Mouse (Mus musculus) mature B cell (primary cell): ENCODE measurements around the gene Gpm6b.

Source experiments
- in situ Hi-C: fragments of 300-500 bp; cut with MboI; formaldehyde crosslinking; loops from 2 replicates; pipeline ENCODE4 v1.14.3; 2019

The Gpm6b gene

GRCm38 (mm10) chrX:166356276-166356675 lies 117.6 kb downstream of the Gpm6b start:
- in situ Hi-C loops: loop anchor here (25.0 kb wide), 1 partner anchor 194 kb away; the partner anchor contains the start of gene Gemin8

GRCm38 (mm10) chrX:166358955-166359354 lies 120.2 kb downstream of the Gpm6b start:
- in situ Hi-C loops: loop anchor here (25.0 kb wide), 1 partner anchor 197 kb away; the partner anchor contains the start of gene Gemin8

- in situ Hi-C loops: loop anchor here (25.0 kb wide), 1 partner anchor 198 kb away; the partner anchor contains the start of gene Gemin8
Measured at GRCm38 (mm10) chrX:166359927-166360440, 121.3 kb downstream of the Gpm6b start.

- in situ Hi-C loops: loop anchor here (25.0 kb wide), 1 partner anchor 198 kb away; the partner anchor contains the start of gene Gemin8
Measured at GRCm38 (mm10) chrX:166360455-166360854, 121.7 kb downstream of the Gpm6b start.

GRCm38 (mm10) chrX:166365458-166366213 lies 126.9 kb downstream of the Gpm6b start:
- in situ Hi-C loops: loop anchor here (25.0 kb wide), 1 partner anchor 203 kb away; the partner anchor contains the start of gene Gemin8

- in situ Hi-C loops: no loop called here
Measured at GRCm38 (mm10) chrX:166376681-166377328, 138.1 kb downstream of the Gpm6b start.

- in situ Hi-C loops: no loop called here
Measured at GRCm38 (mm10) chrX:166378652-166379051, 139.9 kb downstream of the Gpm6b start.

GRCm38 (mm10) chrX:166383606-166384005 lies 144.9 kb downstream of the Gpm6b start:
- in situ Hi-C loops: no loop called here

- in situ Hi-C loops: no loop called here
Measured at GRCm38 (mm10) chrX:166384935-166385334, 146.2 kb downstream of the Gpm6b start.

- in situ Hi-C loops: no loop called here
Measured at GRCm38 (mm10) chrX:166386656-166387055, 147.9 kb downstream of the Gpm6b start.

GRCm38 (mm10) chrX:166393753-166394152 lies 155.0 kb downstream of the Gpm6b start:
- in situ Hi-C loops: no loop called here

GRCm38 (mm10) chrX:166407865-166408264 lies 169.2 kb downstream of the Gpm6b start:
- in situ Hi-C loops: no loop called here

- in situ Hi-C loops: no loop called here
Measured at GRCm38 (mm10) chrX:166416196-166416595, 177.5 kb downstream of the Gpm6b start.

GRCm38 (mm10) chrX:166434812-166435211 lies 196.1 kb downstream of the Gpm6b start:
- in situ Hi-C loops: no loop called here
